Mouse (Mus musculus) layer of hippocampus, postnatal 10 days (tissue): ENCODE results near the gene Rps24. TPM values are rescaled to one million over a fixed set of nuclear protein-coding genes. Genes with fewer than 3 reads are reported as not detected.
"Not testable (repeated sequence)": the region's sequence is repeated elsewhere in the genome, so short reads cannot be mapped to it uniquely, and the experiment has no call there.

Source experiments
- DNase-seq, 2 experiments: peaks; one replicate each; pipeline ENCODE4 v3.0.0; 2021; ENCODE audit warnings: low spot score in 2 of 2
- long read RNA-seq: library from polyadenylated mRNA; stranded (forward); transcript quantifications from one replicate; pipeline ENCODE4 v2.0.0, GENCODE M21; 2023
- total RNA-seq, 2 experiments: library from RNA; stranded (reverse); gene quantifications; 2 replicates each; pipeline ENCODE4 v1.2.3; 2021

The Rps24 gene
- 1,000 to 10,000 TPM in 1 of 2 experiments, 100 to 1,000 TPM in 1; 950 to 1,065 TPM for total RNA-seq
- long read RNA-seq, transcript Rps24-210 (5 exons, 1,613 nt), result major isoform, 10 of 25 reads
- long read RNA-seq, partial matches to known transcripts, result 7 of 25 reads
- long read RNA-seq, other reads (novel, unspliced or antisense), result 8 of 25 reads

GRCm38 (mm10) chr14:24486773-24487227, at the start of gene Rps24, which contains the start of gene Polr3a:
Gene Rps24 (plus strand): TSS chr14:24487125.
Gene Polr3a (minus strand): TSS chr14:24487058.
- DNase-seq, result peak; percentile 89 to 93

GRCm38 (mm10) chr14:24443529-24443928, 43.4 kb upstream of the Rps24 start:
- not testable (repeated sequence) for DNase-seq

- DNase-seq, result no peak
Measured at GRCm38 (mm10) chr14:24458191-24458590, 28.7 kb upstream of the Rps24 start.

- no peak for DNase-seq
Measured at GRCm38 (mm10) chr14:24468806-24469205, 18.1 kb upstream of the Rps24 start.

GRCm38 (mm10) chr14:24486241-24486767, 621 bp upstream of the Rps24 start:
- no peak for DNase-seq

GRCm38 (mm10) chr14:24489772-24490171, 2.8 kb downstream of the Rps24 start:
- not testable (repeated sequence) for DNase-seq

GRCm38 (mm10) chr14:24490468-24491265, 3.7 kb downstream of the Rps24 start:
- DNase-seq, result peak; percentile 96 to 99

GRCm38 (mm10) chr14:24491266-24491981, 4.5 kb downstream of the Rps24 start:
- no peak for DNase-seq

- no peak for DNase-seq
Measured at GRCm38 (mm10) chr14:24493256-24493655, 6.3 kb downstream of the Rps24 start.

- no peak for DNase-seq
Measured at GRCm38 (mm10) chr14:24496507-24496906, 9.6 kb downstream of the Rps24 start.

- DNase-seq, result no peak
Measured at GRCm38 (mm10) chr14:24497443-24497842, 10.5 kb downstream of the Rps24 start.

- DNase-seq, result no peak
Measured at GRCm38 (mm10) chr14:24498561-24499255, 11.8 kb downstream of the Rps24 start.

GRCm38 (mm10) chr14:24499478-24499877, 12.6 kb downstream of the Rps24 start:
- no peak for DNase-seq

GRCm38 (mm10) chr14:24500091-24500844, 13.3 kb downstream of the Rps24 start:
- peak; percentile 95 for DNase-seq

- DNase-seq, result no peak
Measured at GRCm38 (mm10) chr14:24500845-24501186, 13.9 kb downstream of the Rps24 start.

- no peak for DNase-seq
Measured at GRCm38 (mm10) chr14:24501256-24501655, 14.3 kb downstream of the Rps24 start.

GRCm38 (mm10) chr14:24507452-24508069, 20.6 kb downstream of the Rps24 start:
- no peak for DNase-seq

- no peak for DNase-seq
Measured at GRCm38 (mm10) chr14:24508070-24508773, 21.3 kb downstream of the Rps24 start.

GRCm38 (mm10) chr14:24509557-24509956, 22.6 kb downstream of the Rps24 start:
- no peak for DNase-seq
